Mouse (Mus musculus) central nervous system, embryonic 14 days (tissue): ENCODE data around the gene Lrmda. TPM values are rescaled to one million over a fixed set of nuclear protein-coding genes. Genes with fewer than 3 reads are reported as not detected.

Source experiments
- polyA plus RNA-seq: library from polyadenylated mRNA; depleted of rRNA; stranded (reverse); fragments of >200 nt; gene quantifications from 2 replicates; pipeline ENCODE4 v1.2.3, GENCODE M21; 2012; rRNA removed

The Lrmda gene
- polyA plus RNA-seq = 0.08 and 0.12 TPM in 2 replicates

GRCm38 (mm10) chr14:22019252-22019948, at the start of gene Lrmda:
Gene Lrmda, plus strand, starts transcription at chr14:22019712.

GRCm38 (mm10) chr14:21989291-21989913, 30.1 kb upstream of the Lrmda start, which contains the start of gene Zfp503:
Gene Zfp503, minus strand, starts transcription at chr14:21989601.

Other genes with a start within 250 kb of the Lrmda start
- gene Vdac2, start 194.5 kb upstream of the Lrmda start, polyA plus RNA-seq = 152 TPM in 2 replicates
- 22.9 and 23.3 TPM in 2 replicates for gene Comtd1, start 170.7 kb upstream of the Lrmda start, polyA plus RNA-seq
- 17.0 and 22.3 TPM in 2 replicates for gene Zfp503, start 30.1 kb upstream of the Lrmda start, polyA plus RNA-seq